Mouse (Mus musculus) CH12.LX (cell line): Measurements from ENCODE around the gene Gck. TPM values are rescaled to one million over a fixed set of nuclear protein-coding genes. Genes with fewer than 3 reads are reported as not detected.

ENCODE experiments used
- DNase-seq: peaks from one replicate; pipeline ENCODE4 v3.0.0-alpha.2; 2013; ENCODE audit errors: extremely low read depth
- H3K27ac ChIP-seq: 2 replicates; pipeline ENCODE4 v1.5.1; 2012; ENCODE audit warnings: low read depth, mild to moderate bottlenecking, control low read depth, moderate library complexity; ENCODE audit not compliant: insufficient read depth
- H3K27me3 ChIP-seq: replicated peaks from 2 replicates; pipeline ENCODE3; 2012; ENCODE audit warnings: inconsistent platforms
- H3K36me3 ChIP-seq, 2 experiments: replicated peaks in 1 of 2; 2 replicates each; pipeline versions ENCODE3 to v1.6.1; 2012; ENCODE audit warnings: inconsistent platforms in 1 of 2, low read length in 1 of 2, mild to moderate bottlenecking in 1 of 2, mixed read lengths in 1 of 2, moderate library complexity in 1 of 2; ENCODE audit not compliant: control insufficient read depth in 1 of 2, insufficient read depth in 1 of 2
- H3K4me1 ChIP-seq, 2 experiments: 2 replicates each; pipeline ENCODE4 v1.6.1; 2012; ENCODE audit warnings: inconsistent platforms in 1 of 2, moderate library complexity in 1 of 2; ENCODE audit not compliant: insufficient read depth in 2 of 2, control insufficient read depth in 1 of 2
- H3K4me2 ChIP-seq: 2 replicates; pipeline ENCODE4 v1.6.1; 2012; ENCODE audit warnings: low read depth, mild to moderate bottlenecking, control low read depth; ENCODE audit not compliant: poor library complexity, insufficient read depth, severe bottlenecking
- H3K4me3 ChIP-seq, 3 experiments: fragments of 150-350 bp in 1 of 3; sonication (generic) in 1 of 3; replicated peaks in 1 of 3; 2 replicates each; pipeline versions ENCODE3 to v1.5.1; 2011 to 2012; ENCODE audit warnings: low read depth in 2 of 3, low read length in 2 of 3, mild to moderate bottlenecking in 2 of 3, moderate library complexity in 2 of 3, control low read depth in 1 of 3, improper control_type of control experiment in 1 of 3, inconsistent platforms in 1 of 3, mixed read lengths in 1 of 3; ENCODE audit not compliant: poor library complexity in 1 of 3
- H3K79me2 ChIP-seq: replicated peaks from 2 replicates; pipeline ENCODE4 v1.6.1; 2012; ENCODE audit warnings: mild to moderate bottlenecking, moderate library complexity; ENCODE audit not compliant: control insufficient read depth, poor library complexity, insufficient read depth, severe bottlenecking; ENCODE audit errors: extremely low read depth
- H3K9ac ChIP-seq: 2 replicates; pipeline ENCODE4 v1.6.1; 2012; ENCODE audit warnings: low read depth, mild to moderate bottlenecking, control low read depth, moderate library complexity; ENCODE audit not compliant: insufficient read depth
- H3K9me3 ChIP-seq: replicated peaks from 2 replicates; pipeline ENCODE3; 2012; ENCODE audit warnings: low read length, inconsistent platforms, mixed read lengths
- BHLHE40 ChIP-seq: IDR thresholded peaks from 2 replicates; pipeline ENCODE4 v1.6.1; 2011; ENCODE audit warnings: mild to moderate bottlenecking, low read depth, low read length, improper control_type of control experiment
- CHD1 ChIP-seq: IDR thresholded peaks from 2 replicates; pipeline ENCODE4 v1.6.1; 2012; ENCODE audit warnings: low read depth, low read length, improper control_type of control experiment, inconsistent platforms
- CTCF ChIP-seq, 2 experiments: IDR thresholded peaks in 1 of 2; conservative IDR thresholded peaks in 1 of 2; 2 replicates each; pipeline ENCODE4 v1.5.1; 2011 to 2012; ENCODE audit warnings: low read depth in 2 of 2, low read length in 2 of 2, improper control_type of control experiment in 1 of 2, inconsistent platforms in 1 of 2, mild to moderate bottlenecking in 1 of 2, moderate library complexity in 1 of 2
- EP300 ChIP-seq: IDR thresholded peaks from 2 replicates; pipeline ENCODE4 v1.6.1; 2011; ENCODE audit warnings: low read length, improper control_type of control experiment
- ETS1 ChIP-seq: conservative IDR thresholded peaks from 2 replicates; pipeline ENCODE4 v1.6.1; 2012; ENCODE audit warnings: low read depth, mild to moderate bottlenecking, inconsistent platforms, low read length, improper control_type of control experiment, moderate library complexity
- JUND ChIP-seq: conservative IDR thresholded peaks from 2 replicates; pipeline ENCODE4 v1.6.1; 2011; ENCODE audit warnings: low read depth, low read length, improper control_type of control experiment
- KAT2A ChIP-seq: IDR thresholded peaks from 2 replicates; pipeline ENCODE4 v1.6.1; 2012; ENCODE audit warnings: low read length, improper control_type of control experiment, inconsistent platforms; ENCODE audit not compliant: insufficient replicate concordance
- MAZ ChIP-seq: IDR thresholded peaks from 2 replicates; pipeline ENCODE4 v1.6.1; 2012; ENCODE audit warnings: low read depth, mild to moderate bottlenecking, inconsistent platforms, low read length, improper control_type of control experiment, moderate library complexity
- MYC ChIP-seq: IDR thresholded peaks from 2 replicates; pipeline ENCODE4 v1.6.1; 2011; ENCODE audit warnings: low read depth, mild to moderate bottlenecking, improper control_type of control experiment, low read length
- NELFE ChIP-seq: IDR thresholded peaks from 2 replicates; pipeline ENCODE4 v1.6.1; 2011; ENCODE audit warnings: low read depth, low read length, improper control_type of control experiment
- NRF1 ChIP-seq: IDR thresholded peaks from 2 replicates; pipeline ENCODE4 v1.6.1; 2014; ENCODE audit warnings: low read depth, mild to moderate bottlenecking, inconsistent platforms, low read length, improper control_type of control experiment, moderate library complexity
- PAX5 ChIP-seq: IDR thresholded peaks from 2 replicates; pipeline ENCODE4 v1.6.1; 2012; ENCODE audit warnings: low read length, inconsistent platforms, mixed read lengths
- POLR2A ChIP-seq: IDR thresholded peaks from 2 replicates; pipeline ENCODE4 v1.6.1; 2011; ENCODE audit warnings: low read depth, mild to moderate bottlenecking, improper control_type of control experiment, low read length
- POLR2AphosphoS2 ChIP-seq: IDR thresholded peaks from 2 replicates; pipeline ENCODE4 v1.6.1; 2011; ENCODE audit warnings: low read depth, low read length, improper control_type of control experiment
- TBP ChIP-seq: conservative IDR thresholded peaks from 2 replicates; pipeline ENCODE4 v1.6.1; 2011; ENCODE audit warnings: low read depth, low read length, improper control_type of control experiment
- USF2 ChIP-seq: conservative IDR thresholded peaks from 2 replicates; pipeline ENCODE4 v1.6.1; 2011; ENCODE audit warnings: low read depth, low read length, improper control_type of control experiment
- ZC3H11A ChIP-seq: IDR thresholded peaks from 2 replicates; pipeline ENCODE4 v1.6.1; 2012; ENCODE audit warnings: low read depth, mild to moderate bottlenecking, inconsistent platforms, low read length, improper control_type of control experiment
- dilution Hi-C: fragments of 300-500 bp; cut with MboI; formaldehyde crosslinking; loops from 2 replicates; pipeline ENCODE4 v1.14.3; 2020; ENCODE audit warnings: low sequenced_read_pairs; ENCODE audit not compliant: extremely low pct_unique_long_range_greater_than_20kb, extremely low pct_ligation_motif_present
- in situ Hi-C: fragments of 300-500 bp; cut with MboI; formaldehyde crosslinking; loops from 3 replicates; pipeline ENCODE4 v1.14.3; 2019; ENCODE audit warnings: low sequenced_read_pairs, low pct_ligation_motif_present, low pct_unique_long_range_greater_than_20kb, mixed read lengths
- polyA plus RNA-seq: library from polyadenylated mRNA; unstranded; fragments of >175 nt; gene quantifications from 2 replicates; pipeline ENCODE4 v1.2.1, GENCODE M21; 2012; ENCODE audit warnings: low read depth; ENCODE audit not compliant: insufficient read length
- total RNA-seq, 2 experiments: library from RNA; depleted of rRNA; stranded (reverse); fragments of 300-350 nt in 1 of 2; fragments of >200 nt in 1 of 2; gene quantifications; 2 replicates each; pipeline ENCODE4 v1.2.3; 2012 to 2014

Gck gene
- total and polyA plus RNA-seq, 3 experiments = 0.68 to 1.4 (median 1.0) TPM

DNA sequence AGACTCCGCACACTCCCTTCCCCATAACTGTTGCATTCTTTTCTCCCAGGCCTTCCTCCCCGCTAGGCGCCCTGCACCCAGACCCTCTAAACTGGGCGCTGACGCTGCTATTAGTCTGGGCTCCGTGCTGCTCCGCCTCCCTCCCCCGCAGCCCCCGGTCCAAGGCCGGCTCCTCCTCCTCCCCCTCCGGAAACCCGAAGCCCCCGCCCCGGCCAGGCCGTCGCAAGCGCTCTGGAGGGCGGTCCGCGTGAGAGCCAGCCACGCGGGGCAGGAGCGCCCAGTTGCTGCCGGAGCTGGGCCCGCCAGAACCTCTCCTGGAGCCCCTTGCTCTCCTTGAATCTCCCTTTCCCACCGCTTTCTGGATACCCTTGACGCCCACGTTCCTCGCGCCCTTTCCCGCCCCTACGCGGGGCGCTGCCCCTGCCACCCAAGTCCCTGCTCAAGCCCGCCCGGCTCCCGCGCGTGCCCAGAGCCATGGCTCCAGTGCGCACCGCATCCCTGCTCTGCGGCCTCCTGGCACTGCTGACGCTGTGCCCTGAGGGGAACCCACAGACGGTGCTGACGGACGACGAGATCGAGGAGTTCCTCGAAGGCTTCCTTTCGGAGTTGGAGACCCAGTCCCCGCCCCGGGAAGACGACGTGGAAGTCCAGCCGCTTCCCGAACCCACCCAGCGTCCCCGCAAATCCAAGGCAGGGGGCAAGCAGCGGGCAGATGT lies 88.0 kb downstream of the Gck start, which contains the start of gene Aebp1:
TSS of gene Aebp1 (plus strand) at position 270 of the 716 bp plus-strand sequence.
- H3K9ac ChIP-seq = no peak within 1 kb of the TSS
- peaks cover 36% of the 10 kb centered on the region for H3K27me3 ChIP-seq
- H3K79me2 ChIP-seq = no peaks in the 10 kb centered on the region
- no peak within 1 kb of the TSS for H3K27ac ChIP-seq
- H3K36me3 ChIP-seq = no peaks in the 10 kb centered on the region
- TF ChIP-seq NELFE = no peak
- TF ChIP-seq PAX5 = no peak
- TF ChIP-seq TBP = no peak
- TF ChIP-seq MYC = no peak
- no peak for TF ChIP-seq NRF1
- no peak for TF ChIP-seq CHD1
- no peak for TF ChIP-seq POLR2AphosphoS2
- no peak for TF ChIP-seq EP300
- TF ChIP-seq ETS1 = no peak
- no peak for TF ChIP-seq ZC3H11A
- no peak for TF ChIP-seq CTCF (conservative IDR thresholded peaks at IDR 0.05 in 1 of 2, IDR thresholded peaks at IDR 0.05 in 1 of 2; ENCODE audit: low read depth in 2 of 2, low read length in 2 of 2)
- TF ChIP-seq JUND = no peak
- no peak for TF ChIP-seq POLR2A
- no peak for TF ChIP-seq KAT2A
- TF ChIP-seq USF2 = no peak
- TF ChIP-seq MAZ = no peak
- TF ChIP-seq BHLHE40 = no peak
- peaks cover 0 to 3% of the 10 kb centered on the region in 2 experiments; a peak in 1 of 4 replicates for H3K4me1 ChIP-seq
- no peak within 1 kb of the TSS for H3K4me2 ChIP-seq
- in situ Hi-C loops (no loop called here), dilution Hi-C loops (no loop called here)
- no peak for DNase-seq
- H3K9me3 ChIP-seq = peaks cover 17% of the 10 kb centered on the region
- no peak within 1 kb of the TSS for H3K4me3 ChIP-seq

DNA sequence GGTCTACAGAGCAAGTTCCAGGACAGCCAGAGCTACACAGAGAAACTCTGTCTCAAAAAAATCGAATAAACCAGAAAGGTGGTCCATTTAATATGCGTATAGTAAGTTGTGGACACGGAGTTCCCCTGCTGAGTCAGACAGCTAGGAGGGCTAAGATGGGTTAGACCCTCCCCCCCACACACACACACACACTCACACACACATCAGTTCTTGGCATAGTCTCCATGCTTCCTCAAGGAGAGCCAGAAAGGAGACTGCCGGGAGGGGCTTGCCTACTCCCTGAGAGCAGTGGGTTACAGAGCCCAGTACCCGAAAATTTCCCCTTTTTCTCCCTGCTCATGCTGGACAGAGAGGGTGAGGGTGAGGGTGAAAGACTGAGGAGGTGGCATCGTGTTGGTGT lies 89.2 kb downstream of the Gck start:
- dilution Hi-C loops = no loop called here
- no peak for TF ChIP-seq MAZ
- TF ChIP-seq, all 38 proteins: peak for 0
- H3K9me3 ChIP-seq = peaks cover 17% of the 10 kb centered on the region
- peaks cover 0 to 3% of the 10 kb centered on the region in 2 experiments; a peak in 1 of 4 replicates for H3K4me1 ChIP-seq
- H3K27me3 ChIP-seq = peaks cover 42% of the 10 kb centered on the region
- DNase-seq = no peak
- no peaks in the 10 kb centered on the region for H3K79me2 ChIP-seq
- no peak overlapping the region for H3K4me2 ChIP-seq
- no peak overlapping the region for H3K27ac ChIP-seq
- H3K4me3 ChIP-seq = no peak overlapping the region
- no peak overlapping the region for H3K9ac ChIP-seq
- H3K36me3 ChIP-seq = no peaks in the 10 kb centered on the region
- in situ Hi-C loops = no loop called here
